Mouse (Mus musculus): ENCODE results near the gene Irs2. TPM values are rescaled to one million over a fixed set of nuclear protein-coding genes. Genes with fewer than 3 reads are reported as not detected.

Irs2 gene
- polyA plus RNA-seq, 1 experiment: 17.6 TPM

GRCm38 (mm10) chr8:10999538-10999937 is 8.7 kb downstream of the Irs2 start:
- peak; percentile 60 for DNase-seq (ENCODE audit: low read depth)
- TF ChIP-seq POLR2A (IDR thresholded peaks at IDR 0.05; ENCODE audit: borderline replicate concordance, extremely low read depth, insufficient read depth, insufficient read length, poor library complexity, severe bottlenecking): no peak
- TF ChIP-seq CTCF (IDR thresholded peaks at IDR 0.05; ENCODE audit: borderline replicate concordance, extremely low read depth, insufficient read depth, insufficient read length): no peak

- TF ChIP-seq POLR2A (IDR thresholded peaks at IDR 0.05; ENCODE audit: borderline replicate concordance, extremely low read depth, insufficient read depth, insufficient read length, poor library complexity, severe bottlenecking): no peak
- TF ChIP-seq CTCF (IDR thresholded peaks at IDR 0.05; ENCODE audit: borderline replicate concordance, extremely low read depth, insufficient read depth, insufficient read length): no peak
- no peak for DNase-seq (ENCODE audit: low read depth)
Measured at GRCm38 (mm10) chr8:10996247-10996646, 12.0 kb downstream of the Irs2 start.

GRCm38 (mm10) chr8:10995756-10996155 is 12.5 kb downstream of the Irs2 start:
- TF ChIP-seq POLR2A (IDR thresholded peaks at IDR 0.05; ENCODE audit: borderline replicate concordance, extremely low read depth, insufficient read depth, insufficient read length, poor library complexity, severe bottlenecking): no peak
- no peak for TF ChIP-seq CTCF (IDR thresholded peaks at IDR 0.05; ENCODE audit: borderline replicate concordance, extremely low read depth, insufficient read depth, insufficient read length)
- no peak for DNase-seq (ENCODE audit: low read depth)

GRCm38 (mm10) chr8:10994390-10994954 is 13.8 kb downstream of the Irs2 start:
- DNase-seq (ENCODE audit: low read depth): no peak
- TF ChIP-seq POLR2A (IDR thresholded peaks at IDR 0.05; ENCODE audit: borderline replicate concordance, extremely low read depth, insufficient read depth, insufficient read length, poor library complexity, severe bottlenecking) (no peak), CTCF (IDR thresholded peaks at IDR 0.05; ENCODE audit: borderline replicate concordance, extremely low read depth, insufficient read depth, insufficient read length) (no peak)

GRCm38 (mm10) chr8:10993582-10994216 is 14.6 kb downstream of the Irs2 start:
- TF ChIP-seq POLR2A (IDR thresholded peaks at IDR 0.05; ENCODE audit: borderline replicate concordance, extremely low read depth, insufficient read depth, insufficient read length, poor library complexity, severe bottlenecking) (no peak), CTCF (IDR thresholded peaks at IDR 0.05; ENCODE audit: borderline replicate concordance, extremely low read depth, insufficient read depth, insufficient read length) (no peak)

GRCm38 (mm10) chr8:10992081-10992480 is 16.2 kb downstream of the Irs2 start:
- TF ChIP-seq CTCF (IDR thresholded peaks at IDR 0.05; ENCODE audit: borderline replicate concordance, extremely low read depth, insufficient read depth, insufficient read length): no peak
- no peak for TF ChIP-seq POLR2A (IDR thresholded peaks at IDR 0.05; ENCODE audit: borderline replicate concordance, extremely low read depth, insufficient read depth, insufficient read length, poor library complexity, severe bottlenecking)
- peak; percentile 45 for DNase-seq (ENCODE audit: low read depth)

More at GRCm38 (mm10) chr8:10993582-10994216, 14.6 kb downstream of the Irs2 start:
- no peak for DNase-seq (ENCODE audit: low read depth)

- TF ChIP-seq POLR2A (IDR thresholded peaks at IDR 0.05; ENCODE audit: borderline replicate concordance, extremely low read depth, insufficient read depth, insufficient read length, poor library complexity, severe bottlenecking): no peak
- no peak for TF ChIP-seq CTCF (IDR thresholded peaks at IDR 0.05; ENCODE audit: borderline replicate concordance, extremely low read depth, insufficient read depth, insufficient read length)
- no peak for DNase-seq (ENCODE audit: low read depth)
Measured at GRCm38 (mm10) chr8:10991323-10991722, 16.9 kb downstream of the Irs2 start.

- peak; percentile 74 for DNase-seq (ENCODE audit: low read depth)
- TF ChIP-seq CTCF (IDR thresholded peaks at IDR 0.05; ENCODE audit: borderline replicate concordance, extremely low read depth, insufficient read depth, insufficient read length) (no peak), POLR2A (IDR thresholded peaks at IDR 0.05; ENCODE audit: borderline replicate concordance, extremely low read depth, insufficient read depth, insufficient read length, poor library complexity, severe bottlenecking) (no peak)
Measured at GRCm38 (mm10) chr8:10990421-10991110, 17.7 kb downstream of the Irs2 start.

GRCm38 (mm10) chr8:10989946-10990345 is 18.3 kb downstream of the Irs2 start:
- peak; percentile 82 for DNase-seq (ENCODE audit: low read depth)
- TF ChIP-seq CTCF (IDR thresholded peaks at IDR 0.05; ENCODE audit: borderline replicate concordance, extremely low read depth, insufficient read depth, insufficient read length) (no peak), POLR2A (IDR thresholded peaks at IDR 0.05; ENCODE audit: borderline replicate concordance, extremely low read depth, insufficient read depth, insufficient read length, poor library complexity, severe bottlenecking) (no peak)

- DNase-seq (ENCODE audit: low read depth): no peak
- TF ChIP-seq CTCF (IDR thresholded peaks at IDR 0.05; ENCODE audit: borderline replicate concordance, extremely low read depth, insufficient read depth, insufficient read length): no peak
- TF ChIP-seq POLR2A (IDR thresholded peaks at IDR 0.05; ENCODE audit: borderline replicate concordance, extremely low read depth, insufficient read depth, insufficient read length, poor library complexity, severe bottlenecking): no peak
Measured at GRCm38 (mm10) chr8:10986638-10987037, 21.6 kb downstream of the Irs2 start.

GRCm38 (mm10) chr8:10985064-10985463 is 23.2 kb downstream of the Irs2 start:
- TF ChIP-seq CTCF (IDR thresholded peaks at IDR 0.05; ENCODE audit: borderline replicate concordance, extremely low read depth, insufficient read depth, insufficient read length): no peak
- no peak for TF ChIP-seq POLR2A (IDR thresholded peaks at IDR 0.05; ENCODE audit: borderline replicate concordance, extremely low read depth, insufficient read depth, insufficient read length, poor library complexity, severe bottlenecking)
- peak; percentile 9 for DNase-seq (ENCODE audit: low read depth)
